11 mouse cellular contexts compared by ENCODE assay signal in the genomic region with DNA sequence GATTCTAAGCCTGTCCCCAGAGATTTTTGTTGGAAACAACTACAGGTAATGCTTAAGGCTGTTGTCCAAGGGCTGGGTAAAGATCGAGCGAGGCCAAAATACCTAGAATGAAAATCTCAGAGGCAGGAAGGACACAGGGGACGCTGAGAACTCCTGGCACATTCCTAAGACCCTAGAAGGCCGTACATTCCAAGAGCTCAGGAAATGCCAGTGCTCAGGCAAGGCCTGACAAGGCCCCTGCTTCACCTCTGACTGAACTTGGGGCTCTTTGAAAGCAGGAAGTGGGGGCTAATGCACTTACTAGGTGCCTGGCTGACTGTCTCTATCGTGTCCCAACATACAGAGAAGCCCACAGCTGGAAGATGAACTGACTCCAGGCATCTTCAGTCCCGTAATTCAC. TPM values are rescaled to one million over a fixed set of nuclear protein-coding genes. Genes with fewer than 3 reads are reported as not detected.
DNase-seq lines count a peak whose midpoint lies in the region; ATAC-seq lines count a peak whose summit lies in the region.
"Had no signal": no experiment of that assay in that cellular context is flagged by ENCODE, and none has a peak within 500 bp of the region (broad histone marks: within the 10 kb centered on the region; RNA-seq: fewer than 3 reads in every experiment).

No protein-coding gene starts in this region.

- no peak for ATAC-seq in heart, embryonic 12.5 days (ENCODE audit: insufficient number of reproducible peaks, low FRiP score)
- ATAC-seq in cerebellum, adult (ENCODE audit: insufficient number of reproducible peaks, low FRiP score, low TSS enrichment): no peak

- H3K9me3 ChIP-seq in heart, embryonic 12.5 days (replicated peaks): no peaks in the 10 kb centered on the region
- H3K9me3 ChIP-seq: megakaryocyte, embryonic 14.5 days had no signal

- no peak overlapping the region for H3K4me3 ChIP-seq in heart, embryonic 12.5 days
- H3K4me3 ChIP-seq: megakaryocyte, embryonic 14.5 days had no signal

- no peak overlapping the region for H3K9ac ChIP-seq in heart, embryonic 12.5 days

- 20% methylated on average over 6 of the region's 6 CpGs for WGBS in heart, embryonic 12.5 days

- no peaks in the 10 kb centered on the region for H3K27me3 ChIP-seq in heart, embryonic 12.5 days (replicated peaks)

- H3K4me2 ChIP-seq in heart, embryonic 12.5 days: no peak overlapping the region

- no peak for DNase-seq in heart, postnatal 25 days (ENCODE audit: low spot score)
- peak; percentile 25 for DNase-seq in thymus, postnatal 4 days
- DNase-seq in thymus, postnatal 36 days: no peak
- DNase-seq in kidney, postnatal 36 days: peak; percentile 26 to 29
- no peak for DNase-seq in testis, postnatal 10 days (ENCODE audit: low spot score)
- DNase-seq: cerebellum, postnatal 25 days had no signal

- peak overlapping the region; percentile 13; the same call in 1 of the 2 replicates for H3K27ac ChIP-seq in heart, embryonic 12.5 days (ENCODE audit: poor library complexity, severe bottlenecking)

- intact Hi-C loops in heart, postnatal 25 days (cut with DNase I): no loop called here

- no peaks in the 10 kb centered on the region for H3K36me3 ChIP-seq in heart, embryonic 12.5 days

- peaks cover 83% of the 10 kb centered on the region for H3K4me1 ChIP-seq in heart, embryonic 12.5 days (replicated peaks)

RNA-seq across cellular contexts. Expression of a gene that starts 4.1 kb away (rescaled TPM):
- polyA plus RNA-seq in heart, embryonic 12.5 days (2016; fragmentation: Nextera tagmentation; extraction: Ambion mirVana): 75.6 and 76.5 TPM in 2 replicates
- 10 to 100 TPM in 1 of 2 experiments, 1 to 10 TPM in 1; 3.4 to 13.6 TPM for total RNA-seq in heart, postnatal 25 days (2021)
- total RNA-seq: CH12.LX; granulocyte monocyte progenitor cell, adult 5-6 weeks had no signal

RNA-seq across cellular contexts. Expression of a gene that starts 52.4 kb away (rescaled TPM):
- 250 and 251 TPM in 2 replicates for polyA plus RNA-seq in heart, embryonic 12.5 days (2016; fragmentation: Nextera tagmentation; extraction: Ambion mirVana)
- total RNA-seq in heart, postnatal 25 days (2021): 100 to 1,000 TPM; 208 to 209 TPM

Comparison
In these comparisons a context has a peak if more than half of its experiments do, and no peak if none do; other contexts are left out.
1. DNase-seq: peak in thymus, postnatal 4 days (single experiment) and kidney, postnatal 36 days (2 of 2); none in heart, postnatal 25 days (single experiment), thymus, postnatal 36 days (0 of 2) and testis, postnatal 10 days (single experiment).